Mouse (Mus musculus) limb, embryonic 10.5 days (tissue): ENCODE results near the gene Vmn1r45. TPM values are rescaled to one million over a fixed set of nuclear protein-coding genes. Genes with fewer than 3 reads are reported as not detected.
"Not testable (repeated sequence)": the region's sequence is repeated elsewhere in the genome, so short reads cannot be mapped to it uniquely, and the experiment has no call there.

Experiments used
- DNase-seq: peaks from one replicate; pipeline ENCODE4 v3.0.0-alpha.2; 2017; ENCODE audit warnings: low spot score
- H3K27ac ChIP-seq: fragments of 300-500 bp; sonication (generic); 2 replicates; pipeline ENCODE4 v1.5.1; 2016; ENCODE audit warnings: mild to moderate bottlenecking
- H3K27me3 ChIP-seq: fragments of 300-500 bp; sonication (generic); 2 replicates; pipeline ENCODE4 v1.6.1; 2016; ENCODE audit warnings: low read depth, mild to moderate bottlenecking; ENCODE audit not compliant: poor library complexity, severe bottlenecking
- H3K36me3 ChIP-seq: fragments of 300-500 bp; sonication (generic); 2 replicates; pipeline ENCODE4 v1.6.1; 2016; ENCODE audit warnings: mild to moderate bottlenecking, moderate library complexity
- H3K4me1 ChIP-seq: fragments of 300-500 bp; sonication (generic); 2 replicates; pipeline ENCODE4 v1.6.1; 2016
- H3K4me3 ChIP-seq: fragments of 300-500 bp; sonication (generic); 2 replicates; pipeline ENCODE4 v1.5.1; 2016; ENCODE audit warnings: mild to moderate bottlenecking, moderate library complexity
- H3K9me3 ChIP-seq: fragments of 300-500 bp; sonication (generic); replicated peaks from 2 replicates; pipeline ENCODE4 v1.6.1; 2016; ENCODE audit warnings: mild to moderate bottlenecking
- WGBS: fragments of 180-500 bp; shearing (Covaris S2); methylation state at CpG from one replicate; pipeline ENCODE4 v1.1.7; 2016; 5-methylcytosine and 5-hydroxymethylcytosine counted together
- polyA plus RNA-seq: library from polyadenylated mRNA; unstranded; fragments of >200 nt; fragmentation: Nextera tagmentation; extraction: Ambion mirVana; gene quantifications from 2 replicates; pipeline ENCODE4 v1.2.1, GENCODE M21; 2016

Gene Vmn1r45
- polyA plus RNA-seq: not detected in 2 replicates

DNA sequence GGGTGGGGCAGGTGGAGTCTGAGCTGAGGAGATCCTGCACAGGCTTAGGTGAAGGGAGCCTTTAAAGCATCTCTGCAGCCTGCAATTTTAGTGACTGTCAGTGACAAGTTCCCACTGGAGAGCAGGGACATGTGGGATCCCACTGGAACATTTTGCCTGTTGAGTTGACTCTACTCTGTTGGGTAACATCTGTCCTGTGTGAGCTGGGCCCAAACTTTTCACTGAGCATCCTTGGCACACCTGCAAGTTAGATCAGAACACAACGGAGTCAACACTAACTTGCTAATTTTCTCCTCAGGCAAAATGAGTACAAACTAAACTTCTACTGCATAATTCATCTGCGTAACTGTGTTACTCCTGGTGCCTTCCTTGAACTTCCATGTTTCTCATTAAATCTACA, at the start of gene Vmn1r45:
Gene Vmn1r45 (minus strand): TSS at position 101 of the 400 bp plus-strand sequence.
- not testable (repeated sequence) for DNase-seq, H3K4me1 ChIP-seq, H3K27ac ChIP-seq, H3K4me3 ChIP-seq, H3K9me3 ChIP-seq, H3K27me3 ChIP-seq, H3K36me3 ChIP-seq
- WGBS: 87% methylated on average over 2 of the region's 2 CpGs

DNA sequence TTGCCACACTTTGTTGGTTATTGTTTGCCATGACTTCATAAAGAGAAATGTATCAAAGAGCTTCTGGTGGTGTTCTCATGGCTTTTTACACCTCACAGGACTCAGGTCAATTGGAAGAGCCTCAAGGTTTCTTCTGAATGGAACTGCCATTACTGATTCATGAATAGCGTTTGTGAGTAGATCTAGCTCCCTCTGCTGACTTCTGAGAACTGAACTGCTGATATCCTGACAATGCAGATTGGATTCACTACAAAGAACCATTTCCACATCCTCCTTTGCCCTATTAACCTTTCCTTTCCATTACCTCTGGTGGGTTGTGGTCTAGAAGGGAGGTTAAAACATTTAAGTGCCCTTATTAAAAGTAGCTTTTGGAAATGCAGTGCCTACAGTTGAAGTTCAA, 45.6 kb upstream of the Vmn1r45 start:
- WGBS: 24% methylated on average over 1 of the region's 1 CpGs
- Histone ChIP-seq H3K4me3 (no peak overlapping the region), H3K9me3 (0 out of 2 replicates have a peak, but pooled peaks cover 2% of the 10 kb centered on the region), H3K36me3 (no peaks in the 10 kb centered on the region), H3K4me1 (no peaks in the 10 kb centered on the region), H3K27ac (no peak overlapping the region), H3K27me3 (no peaks in the 10 kb centered on the region)
- DNase-seq: no peak

DNA sequence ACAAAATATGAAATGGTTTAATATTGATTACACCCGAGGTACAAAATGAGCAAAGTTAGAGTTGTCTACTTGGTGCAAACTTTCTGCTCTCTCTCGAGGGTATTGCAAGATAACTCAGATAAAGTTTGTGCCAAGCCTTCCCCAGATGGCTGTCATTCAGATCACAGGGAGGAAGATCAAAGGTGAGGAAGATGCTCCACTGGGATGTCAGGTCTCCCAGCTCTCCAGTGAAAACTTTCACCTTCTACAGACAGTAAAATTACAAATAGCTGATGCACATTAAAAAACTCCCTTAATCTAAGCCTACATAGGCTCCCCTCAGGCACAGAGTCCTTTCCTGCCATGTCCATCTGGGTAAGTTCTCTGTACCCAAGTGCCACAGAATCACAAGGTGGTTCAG, 28.6 kb upstream of the Vmn1r45 start, which contains the start of gene Vmn1r46:
Gene Vmn1r46 (plus strand): TSS at position 301 of the 400 bp plus-strand sequence.
- 84% methylated on average over 2 of the region's 2 CpGs for WGBS
- DNase-seq: no peak
- no peak within 1 kb of the TSS for H3K27ac ChIP-seq
- no peaks in the 10 kb centered on the region for H3K36me3 ChIP-seq
- H3K4me3 ChIP-seq: no peak within 1 kb of the TSS
- H3K4me1 ChIP-seq: no peaks in the 10 kb centered on the region
- 0 out of 2 replicates have a peak, but pooled peaks cover 2% of the 10 kb centered on the region for H3K9me3 ChIP-seq
- no peaks in the 10 kb centered on the region for H3K27me3 ChIP-seq

DNA sequence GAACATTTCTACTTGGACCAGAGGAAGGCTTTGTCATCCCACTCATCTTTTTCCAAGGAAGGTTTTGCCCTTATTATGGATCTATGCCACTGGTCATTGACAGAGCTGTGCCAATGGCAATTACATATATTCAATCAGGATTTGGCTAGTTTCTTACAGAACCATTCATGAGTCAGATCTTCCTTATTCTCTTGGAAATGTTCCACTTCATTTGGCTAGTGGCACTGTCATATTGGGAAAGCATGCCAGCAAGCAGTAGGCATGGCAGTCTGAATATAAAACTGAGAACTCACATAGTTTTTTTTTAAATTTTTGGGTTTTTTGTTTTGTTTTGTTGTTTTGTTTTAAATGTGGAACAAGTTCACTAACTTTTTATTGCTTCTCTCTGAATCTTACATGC, 25.9 kb upstream of the Vmn1r45 start:
- H3K27me3 ChIP-seq: no peaks in the 10 kb centered on the region
- H3K27ac ChIP-seq: no peak overlapping the region
- no peak overlapping the region for H3K4me3 ChIP-seq
- H3K9me3 ChIP-seq: 0 out of 2 replicates have a peak, but pooled peaks cover 2% of the 10 kb centered on the region
- H3K4me1 ChIP-seq: no peaks in the 10 kb centered on the region
- no peak for DNase-seq
- H3K36me3 ChIP-seq: no peaks in the 10 kb centered on the region

DNA sequence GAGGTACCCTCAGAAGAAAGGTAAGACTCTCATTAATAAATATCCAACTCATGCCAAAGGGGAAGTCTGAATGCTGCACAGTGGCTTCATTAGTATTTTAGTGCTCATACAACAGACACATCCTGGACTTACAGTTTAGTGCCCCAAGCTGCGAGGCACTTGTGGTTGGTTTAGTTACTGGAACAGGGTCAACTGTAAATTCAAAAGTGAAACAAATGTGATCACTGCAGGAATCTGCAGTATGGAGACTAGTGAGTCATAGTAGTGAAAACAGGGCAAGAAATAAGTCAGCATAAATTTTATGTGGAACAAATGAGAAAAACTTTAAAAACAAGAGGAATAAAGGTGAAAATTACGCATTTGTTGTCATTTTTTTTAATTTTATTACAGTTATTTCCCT, 13.2 kb upstream of the Vmn1r45 start:
- DNase-seq: no peak
- H3K27ac ChIP-seq: no peak overlapping the region
- no peaks in the 10 kb centered on the region for H3K27me3 ChIP-seq
- 80% methylated on average over 2 of the region's 2 CpGs for WGBS
- H3K9me3 ChIP-seq: peaks cover 4% of the 10 kb centered on the region; the same call in 1 of the 2 replicates
- H3K4me1 ChIP-seq: no peaks in the 10 kb centered on the region
- H3K4me3 ChIP-seq: no peak overlapping the region
- H3K36me3 ChIP-seq: no peaks in the 10 kb centered on the region

DNA sequence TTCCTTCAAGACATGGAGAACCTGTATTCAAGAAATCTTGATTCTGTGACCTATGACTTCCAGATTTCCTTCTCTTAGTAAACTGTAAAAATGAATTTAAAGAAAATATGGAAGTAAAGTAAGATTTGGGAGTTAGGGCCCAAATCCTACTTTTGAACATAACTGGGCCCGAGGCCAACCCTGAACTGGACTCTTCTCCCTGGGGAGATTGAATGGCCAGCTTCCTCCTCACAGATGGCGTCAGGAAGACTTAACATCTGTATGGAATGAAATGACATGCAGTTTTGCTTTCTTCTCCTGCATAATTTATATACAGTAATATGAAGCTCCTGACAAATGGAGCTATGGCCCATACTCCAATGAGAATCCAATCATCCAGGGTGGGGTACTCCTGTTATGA, 528 bp upstream of the Vmn1r45 start:
- Histone ChIP-seq H3K27me3 (no peaks in the 10 kb centered on the region), H3K36me3 (no peaks in the 10 kb centered on the region), H3K27ac (no peak overlapping the region), H3K9me3 (no peaks in the 10 kb centered on the region), H3K4me1 (no peaks in the 10 kb centered on the region), H3K4me3 (no peak overlapping the region)
- no peak for DNase-seq
- WGBS: 93% methylated on average over 2 of the region's 2 CpGs

DNA sequence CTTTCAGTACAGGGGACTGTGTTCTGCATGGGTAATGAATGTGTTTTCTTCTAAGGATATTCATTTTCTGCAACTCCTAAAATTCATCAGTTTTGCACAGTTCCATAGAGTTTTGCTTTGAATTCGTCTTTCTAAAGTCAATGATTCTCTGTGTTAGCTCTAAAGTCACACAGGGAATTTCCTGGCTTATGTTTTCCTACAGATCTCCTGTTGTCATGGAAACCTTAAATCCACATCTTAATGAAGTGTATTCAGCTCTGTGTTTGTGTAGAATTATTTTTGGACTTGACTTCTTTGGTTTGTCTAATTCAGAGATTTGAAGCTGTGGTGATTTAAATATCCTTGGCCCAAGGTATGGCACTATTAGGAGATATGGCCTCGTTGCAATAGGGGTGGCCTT, 56.6 kb downstream of the Vmn1r45 start:
- Histone ChIP-seq H3K27ac (no peak overlapping the region), H3K4me1 (no peaks in the 10 kb centered on the region), H3K4me3 (no peak overlapping the region), H3K27me3 (no peaks in the 10 kb centered on the region), H3K9me3 (no peaks in the 10 kb centered on the region), H3K36me3 (no peaks in the 10 kb centered on the region)
- no peak for DNase-seq
- 68% methylated on average over 2 of the region's 2 CpGs for WGBS

DNA sequence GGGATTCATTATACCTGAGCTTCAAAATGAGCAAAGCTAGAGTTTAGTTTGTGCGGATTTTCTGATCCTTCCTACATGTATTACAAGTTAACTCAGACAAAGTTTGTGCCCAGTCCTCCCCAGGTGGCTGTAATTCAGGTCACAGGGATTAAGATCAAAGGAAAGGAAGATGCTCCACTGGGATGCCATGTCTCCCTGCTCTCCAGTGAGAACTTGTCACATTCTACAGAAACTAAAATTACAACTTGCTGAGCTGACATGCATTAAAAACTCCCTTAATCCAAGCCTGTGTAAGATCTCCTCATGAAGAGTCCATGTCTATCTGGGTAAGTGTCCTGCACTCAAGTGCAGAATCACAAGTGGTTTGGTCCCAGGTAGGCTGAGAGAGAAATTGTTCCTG, 57.0 kb downstream of the Vmn1r45 start, which contains the start of gene Vmn1r44:
Gene Vmn1r44 (plus strand): TSS at position 301 of the 400 bp plus-strand sequence.
- H3K4me3 ChIP-seq: no peak within 1 kb of the TSS
- H3K27ac ChIP-seq: no peak within 1 kb of the TSS
- no peaks in the 10 kb centered on the region for H3K9me3 ChIP-seq
- no peak for DNase-seq
- no peaks in the 10 kb centered on the region for H3K4me1 ChIP-seq
- WGBS: 90% methylated on average over 1 of the region's 1 CpGs
- no peaks in the 10 kb centered on the region for H3K36me3 ChIP-seq
- no peaks in the 10 kb centered on the region for H3K27me3 ChIP-seq

Other genes starting within 250 kb of the Vmn1r45 start
- gene Vmn1r40, start 233.1 kb downstream of the Vmn1r45 start, polyA plus RNA-seq: not detected in 2 replicates
- not detected in 2 replicates for gene Vmn1r41, start 199.8 kb downstream of the Vmn1r45 start, polyA plus RNA-seq
- not detected in 2 replicates for gene Vmn1r42, start 64.2 kb downstream of the Vmn1r45 start, polyA plus RNA-seq
- not detected in 2 replicates for gene Vmn1r43, start 64.2 kb downstream of the Vmn1r45 start, polyA plus RNA-seq
- not detected in 2 replicates for gene Vmn1r44, start 56.9 kb downstream of the Vmn1r45 start, polyA plus RNA-seq
- gene Vmn1r46, start 28.7 kb upstream of the Vmn1r45 start, polyA plus RNA-seq: not detected in 2 replicates
- not detected in 2 replicates for gene Vmn1r47, start 75.5 kb upstream of the Vmn1r45 start, polyA plus RNA-seq
- gene Vmn1r48, start 96.2 kb upstream of the Vmn1r45 start, polyA plus RNA-seq: not detected in 2 replicates
- not detected in 2 replicates for gene Vmn1r49, start 137.9 kb upstream of the Vmn1r45 start, polyA plus RNA-seq
- not detected in 2 replicates for gene Vmn1r50, start 160.8 kb upstream of the Vmn1r45 start, polyA plus RNA-seq
- gene Vmn1r51, start 182.0 kb upstream of the Vmn1r45 start, polyA plus RNA-seq: not detected in 2 replicates
- not detected in 2 replicates for gene Vmn1r52, start 234.2 kb upstream of the Vmn1r45 start, polyA plus RNA-seq